Mouse (Mus musculus) bone marrow, adult 2 months (tissue): Measurements from ENCODE around the gene Nudt7.

Source experiments
- CTCF ChIP-seq: fragments of 200-500 bp; IDR thresholded peaks from 2 replicates; pipeline ENCODE4 v1.5.1; 2011; ENCODE audit warnings: low read length, control low read depth; ENCODE audit not compliant: control insufficient read depth, insufficient read depth
- POLR2A ChIP-seq: fragments of 200-500 bp; IDR thresholded peaks from 2 replicates; pipeline ENCODE4 v1.6.1; 2011; ENCODE audit warnings: low read depth, mild to moderate bottlenecking, control low read depth, low read length, borderline replicate concordance; ENCODE audit not compliant: control insufficient read depth

GRCm38 (mm10) chr8:114136750-114137149 lies 3.4 kb downstream of the Nudt7 start:
- no peak for TF ChIP-seq POLR2A
- TF ChIP-seq CTCF: no peak
